Mouse (Mus musculus) stomach, postnatal 0 days (tissue): Measurements from ENCODE around the gene Gm13030.

Experiments
- CTCF ChIP-seq: IDR thresholded peaks from 2 replicates; pipeline ENCODE4 v1.5.1; 2016; ENCODE audit warnings: antibody characterized with exemption, low read depth, mild to moderate bottlenecking, moderate library complexity
- EP300 ChIP-seq: optimal IDR thresholded peaks from 2 replicates; pipeline ENCODE3; 2016; ENCODE audit warnings: antibody characterized with exemption

GRCm38 (mm10) chr4:138865092-138865491 is 8.7 kb downstream of the Gm13030 start:
- no peak for TF ChIP-seq CTCF
- TF ChIP-seq EP300 = no peak
